Mouse (Mus musculus) spleen, postnatal 36 days (tissue): ENCODE data around the gene Ptpa.

Experiments
- DNase-seq, 2 experiments: peaks; one replicate each; pipeline ENCODE4 v3.0.0; 2022; ENCODE audit warnings: low spot score in 2 of 2, mixed read lengths in 1 of 2

The Ptpa gene

DNA sequence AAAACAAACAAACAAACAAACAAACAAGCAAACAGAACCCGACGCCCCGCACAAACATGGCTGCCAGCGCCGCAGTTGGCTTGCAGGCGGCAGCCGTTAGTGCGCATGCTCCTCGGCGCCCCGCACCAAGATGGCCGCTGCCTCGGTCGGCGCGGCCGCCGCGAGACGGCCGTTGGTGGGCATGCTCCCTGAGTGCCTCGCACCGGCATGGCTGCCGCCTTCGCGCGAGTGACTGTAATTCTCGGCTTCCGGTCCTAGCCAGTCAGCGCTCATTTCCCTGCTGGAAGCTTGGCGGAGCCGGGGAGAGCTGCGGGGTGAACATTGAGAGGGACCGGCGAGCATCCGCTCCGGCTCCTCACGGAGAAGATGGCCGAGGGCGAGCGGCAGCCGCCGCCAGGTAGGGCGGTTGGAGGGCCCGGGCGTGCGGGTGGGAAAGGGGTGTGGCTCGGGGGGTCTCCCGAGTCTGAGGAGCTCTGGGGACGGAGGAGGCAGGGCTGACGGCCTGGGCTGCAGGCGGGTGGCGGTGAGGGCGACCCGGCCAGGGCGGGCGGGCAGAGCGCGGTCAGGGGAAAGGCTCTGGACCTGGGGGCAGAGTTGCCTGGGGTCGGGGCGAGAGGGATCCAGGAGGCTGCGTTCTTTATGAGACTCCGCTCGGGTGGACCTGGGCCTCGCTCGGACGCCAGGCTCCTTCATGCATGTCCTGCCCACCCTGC, at the start of gene Ptpa:
Gene Ptpa (plus strand): TSS at position 104 of the 713 bp plus-strand sequence.
- DNase-seq = peak; percentile 91 to 92

DNA sequence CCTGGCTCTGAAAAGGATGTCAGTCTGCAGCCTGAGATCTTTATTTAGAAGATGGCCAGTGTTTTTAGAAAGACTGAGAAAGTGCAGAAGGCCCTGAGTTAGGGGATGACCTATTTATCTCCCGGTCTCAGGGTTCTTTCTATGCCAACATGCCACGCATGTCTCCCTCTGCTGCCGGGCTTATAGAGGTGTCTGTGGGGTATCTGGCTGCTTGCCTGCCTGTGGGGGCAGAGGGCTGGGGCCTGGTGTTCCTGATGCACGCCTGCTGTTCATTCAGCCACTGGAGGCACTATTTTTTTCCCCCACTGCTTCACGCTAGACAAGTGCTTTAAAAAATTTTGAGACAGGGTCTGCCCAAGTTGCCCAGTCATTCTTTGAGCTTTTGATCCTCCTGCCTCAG, 49.6 kb upstream of the Ptpa start:
- no peak for DNase-seq

DNA sequence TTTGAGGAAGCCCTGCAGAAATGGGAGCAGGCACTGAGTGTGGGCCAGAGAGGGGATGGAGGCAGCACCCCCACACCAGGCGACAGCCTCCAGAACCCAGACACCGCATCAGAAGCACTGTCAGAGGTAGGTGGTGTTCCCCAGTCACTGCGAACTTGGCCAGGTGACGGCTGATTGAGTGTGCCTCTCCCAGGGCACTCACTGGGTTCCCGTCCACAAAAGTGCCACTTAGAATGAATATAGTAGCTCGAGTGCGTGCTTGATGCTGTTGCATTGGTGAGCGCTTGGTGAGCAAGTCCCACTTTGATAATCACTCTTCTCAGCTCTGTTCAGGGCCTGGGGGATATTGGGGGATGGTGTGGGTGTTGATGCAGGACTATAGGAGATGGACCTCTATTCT, 44.3 kb upstream of the Ptpa start:
- DNase-seq = no peak

DNA sequence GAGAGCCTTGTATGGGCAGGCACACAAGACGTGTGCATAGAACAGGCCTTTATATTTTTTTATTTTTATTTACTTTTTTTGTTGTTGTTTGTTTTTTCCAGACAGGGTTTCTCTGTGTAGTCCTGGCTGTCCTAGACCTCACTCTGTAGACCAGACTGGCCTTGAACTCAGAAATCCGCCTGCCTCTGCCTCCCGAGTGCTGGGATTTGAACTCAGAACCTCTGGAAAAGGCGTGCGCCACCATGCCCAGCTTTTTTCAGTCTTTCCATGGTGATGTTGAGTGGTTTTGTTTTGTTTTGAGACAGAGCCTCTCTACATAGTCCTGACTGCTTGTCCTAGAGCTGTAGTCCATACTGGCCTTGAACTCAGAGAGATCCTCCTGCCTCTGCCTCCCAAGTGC, 43.1 kb upstream of the Ptpa start:
- no peak for DNase-seq

DNA sequence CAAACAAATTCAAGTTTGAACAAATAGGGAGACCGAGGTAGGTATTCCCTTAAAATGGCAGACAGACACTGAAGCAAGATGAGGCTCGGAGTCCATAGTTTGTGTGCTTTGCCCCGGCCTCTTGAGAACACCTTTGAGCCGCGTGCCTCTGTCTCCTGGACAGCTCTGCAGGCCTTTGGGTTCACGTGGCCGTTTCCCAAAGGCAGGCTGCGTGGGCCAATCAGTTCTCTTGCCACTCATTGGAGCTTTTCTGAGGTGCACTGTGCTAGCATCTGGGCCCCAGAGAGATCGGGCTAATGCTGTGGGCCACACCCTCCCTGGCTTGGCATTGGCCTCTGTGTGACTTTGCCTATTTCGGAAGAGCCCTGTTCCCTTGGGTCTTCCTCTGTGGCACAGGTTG, 39.9 kb upstream of the Ptpa start:
- DNase-seq = no peak

DNA sequence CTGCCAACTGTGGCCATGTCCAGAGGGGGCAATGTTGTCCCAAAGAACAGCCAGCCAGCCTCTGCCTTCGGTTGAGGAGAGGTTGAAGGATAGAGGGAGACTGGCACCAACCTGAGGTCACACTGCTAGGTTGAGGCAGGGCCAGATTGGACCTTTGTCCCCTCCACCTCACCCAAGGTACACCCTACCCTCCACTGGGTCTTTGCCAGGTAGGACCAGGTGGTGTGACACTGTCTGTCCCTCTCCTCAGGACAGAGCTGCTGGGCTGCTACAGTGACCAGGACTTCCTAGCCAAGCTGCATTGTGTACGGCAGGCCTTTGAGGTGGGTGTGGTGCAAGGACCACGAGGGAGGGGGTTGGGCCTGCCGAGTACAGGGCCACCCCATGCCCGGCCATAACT, 38.1 kb upstream of the Ptpa start:
- DNase-seq = no peak

DNA sequence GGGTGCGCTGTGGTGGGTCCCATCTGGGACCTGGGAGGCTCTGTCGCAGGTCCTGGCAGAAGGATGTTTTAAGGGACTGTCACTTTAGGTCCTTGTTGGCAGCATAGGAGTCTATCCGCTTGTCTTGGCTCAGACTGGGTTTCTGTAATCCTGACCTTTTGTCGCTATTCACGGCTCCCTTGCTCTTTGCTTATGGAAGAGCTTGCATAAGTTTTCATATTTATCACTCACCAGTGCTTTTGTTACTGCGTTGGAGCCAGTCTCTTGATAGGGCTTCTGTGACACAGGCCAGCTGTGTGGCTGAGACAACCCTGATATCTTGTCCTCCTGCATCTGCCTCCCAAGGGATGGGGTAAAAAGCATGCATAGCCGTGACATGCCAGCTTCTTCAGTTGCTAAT, 36.5 kb upstream of the Ptpa start:
- DNase-seq = no peak

DNA sequence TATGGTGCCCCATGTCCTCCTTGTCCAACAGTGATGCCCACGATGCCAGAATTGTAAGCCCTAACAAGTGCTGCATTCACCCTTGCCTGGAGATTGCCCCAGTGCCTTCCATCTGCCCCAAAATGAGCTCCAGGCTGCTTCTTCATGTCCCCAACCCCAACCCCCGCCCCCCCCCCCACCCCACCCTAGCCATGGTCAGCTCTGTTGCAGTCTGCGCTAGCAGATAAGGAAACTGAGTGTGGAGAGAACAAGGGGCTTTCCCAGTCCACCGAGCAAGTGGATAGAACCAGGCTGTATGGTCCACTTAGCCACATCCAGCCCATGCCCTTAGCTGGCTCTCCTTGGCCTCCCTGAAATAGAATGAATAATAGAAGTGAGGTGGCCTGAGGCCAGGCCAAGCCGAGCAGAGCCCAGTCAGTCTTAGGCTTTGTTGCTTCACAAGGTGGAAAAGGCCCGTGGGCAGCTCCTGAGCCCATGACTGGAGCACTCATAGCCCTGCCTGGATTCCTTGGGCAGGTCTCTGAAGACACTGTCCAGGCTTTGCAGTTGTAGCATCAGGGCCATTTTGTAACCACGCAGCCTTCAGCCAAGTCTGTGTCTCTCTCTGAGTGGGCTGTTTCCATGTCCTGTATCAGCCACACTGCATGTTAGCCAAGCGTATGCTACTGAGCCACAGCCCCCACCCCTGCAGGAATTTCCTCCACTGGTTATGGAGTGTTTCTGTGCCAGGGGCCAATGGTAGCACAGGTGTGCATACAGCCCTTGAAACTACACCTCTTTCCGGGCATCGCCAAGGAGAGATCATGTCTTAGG, 35.1 kb upstream of the Ptpa start:
- no peak for DNase-seq

DNA sequence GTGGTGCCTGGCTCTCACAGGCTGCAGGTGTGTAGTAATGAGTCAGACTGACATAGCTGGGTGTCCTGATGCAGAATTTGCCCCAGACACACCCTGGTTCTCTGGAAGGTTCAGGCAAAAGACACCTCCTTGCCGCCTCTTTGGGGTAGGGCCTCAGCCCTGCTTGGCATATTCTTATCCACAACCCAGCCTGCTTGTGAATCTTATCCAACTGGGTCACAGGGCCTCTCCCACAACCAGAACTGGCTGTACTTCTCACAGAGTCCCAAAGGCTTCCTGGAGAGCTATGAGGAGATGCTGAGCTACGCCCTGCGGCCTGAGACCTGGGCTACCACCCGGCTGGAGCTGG, 34.5 kb upstream of the Ptpa start:
- DNase-seq = peak; percentile 28 to 31

DNA sequence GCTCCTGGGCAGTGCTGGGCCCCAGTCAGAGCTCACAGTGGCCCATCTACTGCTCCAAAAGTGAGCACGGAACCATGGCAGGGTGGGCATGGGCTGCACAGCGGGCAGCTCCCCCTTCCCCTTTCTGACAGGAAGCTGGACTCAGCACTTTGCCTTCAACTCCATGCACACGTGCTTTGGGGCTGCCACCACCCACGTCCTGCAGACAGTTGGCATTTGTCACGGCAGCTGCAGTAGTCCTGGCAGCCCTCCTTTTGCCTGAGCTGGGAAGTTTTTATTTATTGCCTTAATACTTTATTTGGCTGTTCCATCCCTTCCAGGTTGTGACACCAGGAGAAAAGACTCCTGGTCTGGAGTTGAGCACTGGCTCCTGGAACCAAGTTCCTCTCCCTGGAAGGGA, 31.0 kb upstream of the Ptpa start:
- DNase-seq = no peak

DNA sequence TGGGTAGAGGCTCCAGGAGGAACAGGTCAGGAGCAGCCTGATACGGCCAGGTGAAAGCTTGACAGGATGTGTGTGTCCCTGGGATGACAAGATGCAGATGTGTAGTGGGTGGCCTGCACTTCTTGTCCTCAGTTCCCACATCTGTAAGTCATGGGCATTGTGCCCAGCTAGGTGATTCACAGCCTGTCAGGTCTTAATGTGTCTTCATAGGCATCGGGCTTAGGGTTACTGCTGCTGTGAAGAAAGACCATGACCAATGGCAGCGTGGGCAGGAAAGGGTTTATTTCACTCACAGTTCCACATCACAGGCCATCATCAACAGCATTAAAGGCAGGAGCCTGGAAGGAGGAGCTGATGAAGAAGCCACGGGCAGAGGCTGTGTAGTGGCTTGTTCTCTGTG, 30.2 kb upstream of the Ptpa start:
- DNase-seq = no peak

DNA sequence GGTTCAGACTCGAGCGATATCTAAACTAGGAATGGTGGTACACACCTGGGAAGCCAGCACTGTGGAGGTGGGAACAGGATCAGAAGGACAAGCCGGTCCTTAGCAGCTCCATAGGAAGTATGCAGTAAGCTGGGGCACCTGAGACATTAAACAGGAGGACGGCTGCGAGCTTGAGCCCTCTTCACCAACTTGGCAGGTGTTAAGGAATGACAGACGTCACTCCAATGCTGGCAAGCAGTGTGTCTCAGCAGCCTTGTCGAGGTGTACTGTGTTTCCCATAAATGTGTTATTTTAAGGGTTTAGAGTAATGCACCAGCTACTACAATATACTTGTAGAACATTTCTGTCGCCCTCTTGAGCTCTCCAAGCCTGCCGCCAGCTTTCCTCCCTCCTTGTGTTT, 28.9 kb upstream of the Ptpa start:
- DNase-seq = no peak

DNA sequence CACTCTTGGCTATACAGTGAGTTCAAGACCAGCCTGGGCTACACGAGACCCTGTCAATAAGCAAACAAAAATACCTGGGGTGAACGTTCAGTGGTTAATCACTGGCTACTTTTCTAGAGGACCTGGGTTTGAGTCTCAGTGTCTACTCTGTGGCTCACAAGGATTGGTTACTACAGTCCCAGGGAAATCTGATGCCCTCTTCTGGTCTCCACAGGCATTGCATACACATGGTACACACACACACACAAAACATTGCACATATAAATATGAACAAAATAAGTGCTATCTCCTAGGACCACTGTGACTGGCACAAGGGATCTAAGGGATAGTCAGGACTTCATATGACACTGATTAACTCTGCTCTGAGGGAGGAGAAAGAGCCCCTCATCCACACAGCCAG, 26.8 kb upstream of the Ptpa start:
- DNase-seq = no peak

DNA sequence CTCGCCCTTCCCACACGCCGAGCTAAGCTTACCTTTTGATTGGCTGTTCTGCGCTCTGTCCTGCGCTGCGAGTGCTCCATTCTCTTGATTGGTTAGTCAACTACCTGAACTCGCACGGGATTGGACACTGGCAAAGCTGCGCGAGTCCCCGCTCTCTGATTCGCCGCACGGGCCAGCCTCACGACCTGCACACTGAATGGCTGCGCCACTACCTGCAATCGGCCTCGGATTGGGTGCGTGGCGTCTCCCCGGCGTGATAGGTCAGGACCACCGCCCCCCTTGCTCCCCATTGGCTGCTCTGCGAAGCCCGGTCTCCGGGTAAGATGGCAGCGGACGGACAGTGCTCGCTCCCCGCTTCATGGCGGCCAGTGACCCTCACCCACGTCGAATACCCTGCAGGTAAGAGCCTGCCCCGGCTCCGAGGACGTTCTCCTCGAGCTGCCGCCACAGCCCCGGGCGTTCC, 23.7 kb upstream of the Ptpa start, which contains the start of gene Dolpp1:
Gene Dolpp1 (plus strand): TSS at position 141 of the 463 bp plus-strand sequence.
- DNase-seq = peak; percentile 98

DNA sequence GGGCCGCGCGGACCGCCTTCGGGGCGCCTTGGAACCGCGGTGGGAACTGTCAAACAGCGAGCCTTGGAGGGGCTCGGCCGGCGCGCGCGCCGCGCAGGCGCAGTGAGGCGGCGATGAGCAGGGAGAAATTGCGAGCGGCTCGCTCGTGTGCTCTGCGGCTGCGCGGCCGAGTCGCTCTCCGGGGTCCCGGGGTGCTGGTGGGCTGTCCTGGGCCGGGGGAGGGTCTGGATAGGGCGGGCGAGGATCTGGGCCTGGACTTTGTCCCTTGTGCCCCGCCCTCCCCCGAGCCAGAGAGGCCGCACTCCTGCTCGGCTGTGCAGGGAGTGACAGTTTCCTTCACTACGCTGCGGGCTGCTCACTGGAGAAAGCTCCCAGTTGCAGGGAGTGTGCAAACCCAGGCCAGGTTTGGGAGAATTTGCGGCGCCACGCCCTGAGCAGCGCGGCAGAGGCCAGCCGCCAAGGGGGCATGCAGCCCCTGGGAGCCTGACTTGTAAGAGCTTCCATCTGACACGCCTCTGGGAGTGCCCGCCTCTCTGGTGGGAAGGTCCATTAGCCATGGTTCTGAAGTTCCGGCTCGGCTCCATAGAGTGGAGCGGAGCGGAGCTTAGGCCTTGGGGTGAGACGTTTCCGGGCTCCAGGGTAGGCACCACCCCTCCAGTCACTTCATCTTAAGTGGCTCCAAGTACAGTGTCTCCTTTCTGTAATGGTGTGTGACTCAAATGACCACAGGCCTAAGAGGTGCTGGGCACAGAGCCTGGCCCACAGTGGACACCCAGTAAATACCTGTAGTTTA, 23.1 kb upstream of the Ptpa start:
- peak; percentile 37 to 51 for DNase-seq

DNA sequence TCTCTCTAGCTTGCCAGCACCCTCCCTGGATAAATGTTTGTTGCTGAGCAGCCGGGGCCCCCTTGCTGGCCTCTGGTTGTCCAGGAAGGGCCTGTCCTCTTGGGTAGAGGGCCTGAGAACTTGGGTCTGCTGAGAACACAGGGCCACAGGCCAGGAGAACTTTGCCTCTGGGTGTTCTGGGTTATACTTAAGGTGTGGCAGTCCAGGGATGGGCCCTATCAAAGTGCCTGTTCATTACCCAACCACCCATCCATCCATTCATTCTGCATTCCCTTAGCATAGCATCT, 22.5 kb upstream of the Ptpa start:
- no peak for DNase-seq

DNA sequence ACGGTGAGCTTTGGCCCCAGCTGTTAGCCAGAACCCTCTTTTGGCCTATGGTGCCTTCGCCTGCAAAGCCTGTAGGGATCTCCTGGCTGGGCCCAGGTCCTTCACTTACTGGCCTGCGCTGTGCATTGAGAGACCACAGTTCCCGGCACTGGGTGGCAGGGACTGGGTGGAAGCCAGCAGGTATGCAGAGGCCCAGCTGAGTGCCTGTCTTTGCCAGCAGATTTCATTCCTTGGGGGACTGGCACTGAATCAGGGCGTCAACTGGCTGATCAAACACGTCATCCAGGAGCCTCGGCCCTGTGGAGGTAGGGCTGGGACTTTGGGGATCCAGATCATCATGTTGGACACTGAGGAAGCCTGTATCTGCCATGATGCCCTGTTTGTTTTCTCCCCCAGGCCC, 20.1 kb upstream of the Ptpa start:
- DNase-seq = no peak

DNA sequence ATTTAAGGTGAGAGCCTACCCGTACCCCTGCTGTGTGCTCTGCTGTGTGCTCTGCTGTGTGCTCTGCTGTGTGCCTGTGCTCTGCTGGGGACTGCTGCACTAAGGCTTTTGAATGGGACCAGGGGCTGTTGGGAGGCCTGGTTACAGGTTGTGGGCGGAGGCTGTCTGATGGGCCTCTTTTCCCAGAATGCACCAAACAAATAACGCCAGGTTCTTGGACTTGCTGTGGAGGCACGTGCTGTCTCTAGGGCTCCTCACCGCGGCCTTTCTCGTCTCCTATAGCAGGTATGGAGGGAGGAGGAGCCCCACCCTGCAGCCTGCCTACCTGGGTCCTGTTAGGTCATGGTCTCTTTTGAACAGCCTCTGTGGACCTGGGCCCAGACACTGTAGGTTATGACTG, 19.6 kb upstream of the Ptpa start:
- no peak for DNase-seq

DNA sequence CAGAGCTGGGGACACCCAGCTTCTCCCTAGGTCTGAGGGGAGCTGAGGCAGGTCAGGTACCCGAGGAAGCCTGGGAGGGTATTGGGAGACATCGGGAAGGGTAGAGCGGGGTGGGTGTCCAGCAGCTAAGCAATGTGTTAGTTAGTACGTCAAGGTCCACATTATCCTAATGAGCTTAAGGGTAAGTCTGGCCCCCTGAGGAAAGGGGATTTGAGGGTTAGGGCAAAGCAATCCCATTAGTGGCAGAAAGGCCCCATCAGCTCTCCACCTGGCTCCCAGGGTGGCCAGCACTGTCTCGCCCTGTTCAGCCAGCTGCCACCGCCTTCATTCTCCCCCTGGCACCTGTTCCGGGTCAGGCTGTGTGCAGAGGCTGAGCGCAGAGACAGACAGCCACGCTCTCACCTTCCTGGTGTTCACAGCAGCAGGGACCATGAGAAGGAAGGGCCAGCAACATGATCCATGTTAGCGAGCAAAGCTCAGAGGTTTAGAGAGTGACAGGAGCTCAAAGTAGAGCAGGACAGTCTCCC, 17.8 kb upstream of the Ptpa start:
- DNase-seq = no peak

DNA sequence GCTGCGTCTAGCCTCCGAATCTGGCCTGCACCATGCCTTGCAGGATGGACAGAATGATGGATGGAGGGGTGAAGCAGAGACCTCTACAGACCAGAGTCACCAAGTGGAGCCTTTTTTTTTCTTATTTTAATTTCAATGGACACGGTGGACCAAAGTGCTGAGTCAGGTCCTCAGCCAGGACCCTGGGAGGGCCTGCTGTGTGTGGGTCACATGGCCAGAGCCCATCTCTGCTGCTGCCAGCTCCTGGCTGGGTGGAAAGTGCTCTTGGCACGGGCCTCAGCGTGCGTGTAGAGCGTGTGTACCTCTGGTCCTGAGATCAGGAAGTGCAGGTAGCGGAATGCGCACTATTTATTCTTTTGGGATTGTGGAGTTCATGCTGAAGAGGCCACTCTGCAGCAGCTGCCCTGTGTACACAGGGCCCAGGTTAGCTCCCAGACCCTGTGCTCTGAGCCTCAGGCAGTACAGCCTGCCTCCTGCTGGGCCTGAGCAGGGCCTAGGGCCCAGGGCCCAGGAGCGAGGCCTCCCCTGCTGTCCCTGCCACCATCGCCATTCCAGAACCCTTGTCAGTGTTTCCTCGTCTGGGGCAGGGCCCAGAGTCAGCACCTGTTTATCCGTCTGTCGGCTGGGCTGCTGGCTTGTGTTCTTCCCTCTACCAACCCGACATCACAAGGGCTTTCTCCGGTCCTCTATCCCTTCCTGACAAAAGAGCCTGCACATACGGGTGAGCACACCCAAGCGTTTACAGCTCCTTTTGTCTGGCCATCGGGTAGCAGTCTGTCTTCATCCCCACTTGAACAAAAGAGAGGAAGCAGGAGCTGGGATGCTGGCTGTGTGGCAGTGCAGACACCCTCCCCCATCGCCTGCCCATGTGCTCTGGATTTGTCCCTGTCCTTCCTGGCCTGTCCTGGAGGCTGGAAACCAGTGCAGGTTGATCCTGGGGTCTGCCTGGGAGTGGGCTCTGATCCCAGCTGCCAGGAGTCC, 16.4 kb upstream of the Ptpa start:
- no peak for DNase-seq

DNA sequence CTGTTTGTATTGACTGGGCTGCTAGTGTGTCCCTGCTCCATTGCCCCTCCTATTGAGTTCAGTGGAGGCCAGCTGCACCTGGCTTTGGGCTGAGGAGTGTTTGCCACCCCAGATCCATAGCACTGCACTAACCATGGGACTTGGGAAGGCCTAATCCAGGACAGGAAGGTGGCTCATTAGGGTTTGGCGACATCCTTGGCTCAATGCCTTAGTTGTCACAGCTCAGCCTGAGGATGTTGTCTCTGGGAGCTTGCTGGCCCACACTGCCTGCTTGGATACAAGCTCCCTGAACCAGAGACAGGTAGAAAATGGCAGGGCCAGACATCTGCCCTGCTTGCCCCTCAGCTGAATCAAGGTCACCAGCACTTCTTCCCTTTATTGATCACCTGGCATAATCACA, 14.3 kb upstream of the Ptpa start:
- no peak for DNase-seq
